Mouse (Mus musculus): ENCODE results near the gene Gm20388. TPM values are rescaled to one million over a fixed set of nuclear protein-coding genes. Genes with fewer than 3 reads are reported as not detected.

Gm20388 gene
- polyA plus RNA-seq, 1 experiment from 2014 or later = not detected

GRCm38 (mm10) chr8:124384336-124384735 lies 4473.7 kb downstream of the Gm20388 start:
- DNase-seq (ENCODE audit: low spot score) (no peak), ATAC-seq (ENCODE audit: insufficient number of reproducible peaks, low FRiP score, low TSS enrichment, low read depth) (no peak)
- no peak overlapping the region for H3K27ac ChIP-seq (replicated peaks; ENCODE audit: low read depth, low read length)
- H3K27me3 ChIP-seq (ENCODE audit: control insufficient read depth, insufficient read depth, low read length) = no peaks in the 10 kb centered on the region
- no peaks in the 10 kb centered on the region for H3K36me3 ChIP-seq (ENCODE audit: control insufficient read depth, insufficient read depth, low read length)
- H3K4me1 ChIP-seq (ENCODE audit: control insufficient read depth, insufficient read depth, low read length) = no peaks in the 10 kb centered on the region
- no peak overlapping the region for H3K4me3 ChIP-seq (ENCODE audit: low read depth, low read length)
- no peaks in the 10 kb centered on the region for H3K9me3 ChIP-seq (ENCODE audit: control insufficient read depth, low read length)
- 94% methylated on average over 19 of the region's 19 CpGs for WGBS
- no peak overlapping the region for H3K9ac ChIP-seq (ENCODE audit: low read length)
- no peak overlapping the region for H3K4me2 ChIP-seq (ENCODE audit: low read depth, severe bottlenecking)

GRCm38 (mm10) chr8:124386225-124386899 lies 4475.7 kb downstream of the Gm20388 start:
- H3K4me1 ChIP-seq (ENCODE audit: control insufficient read depth, insufficient read depth, low read length) = no peaks in the 10 kb centered on the region
- WGBS = 82% methylated on average over 23 of the region's 23 CpGs
- no peaks in the 10 kb centered on the region for H3K9me3 ChIP-seq (ENCODE audit: control insufficient read depth, low read length)
- H3K36me3 ChIP-seq (ENCODE audit: control insufficient read depth, insufficient read depth, low read length) = no peaks in the 10 kb centered on the region
- H3K9ac ChIP-seq (ENCODE audit: low read length) = no peak overlapping the region
- no peak overlapping the region for H3K4me3 ChIP-seq (ENCODE audit: low read depth, low read length)
- DNase-seq (ENCODE audit: low spot score) (no peak), ATAC-seq (ENCODE audit: insufficient number of reproducible peaks, low FRiP score, low TSS enrichment, low read depth) (no peak)
- H3K27me3 ChIP-seq (ENCODE audit: control insufficient read depth, insufficient read depth, low read length) = no peaks in the 10 kb centered on the region
- H3K4me2 ChIP-seq (ENCODE audit: low read depth, severe bottlenecking) = no peak overlapping the region
- no peak overlapping the region for H3K27ac ChIP-seq (replicated peaks; ENCODE audit: low read depth, low read length)

GRCm38 (mm10) chr8:124389495-124389894 lies 4478.9 kb downstream of the Gm20388 start:
- Histone ChIP-seq H3K9me3 (ENCODE audit: control insufficient read depth, low read length) (no peaks in the 10 kb centered on the region), H3K4me2 (ENCODE audit: low read depth, severe bottlenecking) (no peak overlapping the region), H3K4me3 (ENCODE audit: low read depth, low read length) (no peak overlapping the region), H3K9ac (ENCODE audit: low read length) (no peak overlapping the region), H3K36me3 (ENCODE audit: control insufficient read depth, insufficient read depth, low read length) (no peaks in the 10 kb centered on the region), H3K4me1 (ENCODE audit: control insufficient read depth, insufficient read depth, low read length) (no peaks in the 10 kb centered on the region), H3K27ac (replicated peaks; ENCODE audit: low read depth, low read length) (no peak overlapping the region), H3K27me3 (ENCODE audit: control insufficient read depth, insufficient read depth, low read length) (no peaks in the 10 kb centered on the region)
- 90% methylated on average over 11 of the region's 11 CpGs for WGBS
- DNase-seq (ENCODE audit: low spot score) = no peak
- no peak for ATAC-seq (ENCODE audit: insufficient number of reproducible peaks, low FRiP score, low TSS enrichment, low read depth)

GRCm38 (mm10) chr8:124391191-124391590 lies 4480.6 kb downstream of the Gm20388 start:
- DNase-seq (ENCODE audit: low spot score) (no peak), ATAC-seq (ENCODE audit: insufficient number of reproducible peaks, low FRiP score, low TSS enrichment, low read depth) (no peak)
- no peak overlapping the region for H3K4me3 ChIP-seq (ENCODE audit: low read depth, low read length)
- WGBS = 93% methylated on average over 7 of the region's 7 CpGs
- no peak overlapping the region for H3K27ac ChIP-seq (replicated peaks; ENCODE audit: low read depth, low read length)
- no peaks in the 10 kb centered on the region for H3K36me3 ChIP-seq (ENCODE audit: control insufficient read depth, insufficient read depth, low read length)
- H3K4me2 ChIP-seq (ENCODE audit: low read depth, severe bottlenecking) = no peak overlapping the region
- H3K27me3 ChIP-seq (ENCODE audit: control insufficient read depth, insufficient read depth, low read length) = no peaks in the 10 kb centered on the region
- H3K4me1 ChIP-seq (ENCODE audit: control insufficient read depth, insufficient read depth, low read length) = no peaks in the 10 kb centered on the region
- H3K9ac ChIP-seq (ENCODE audit: low read length) = no peak overlapping the region
- no peaks in the 10 kb centered on the region for H3K9me3 ChIP-seq (ENCODE audit: control insufficient read depth, low read length)

GRCm38 (mm10) chr8:124392271-124393012 lies 4481.8 kb downstream of the Gm20388 start:
- Histone ChIP-seq H3K4me3 (ENCODE audit: low read depth, low read length) (no peak overlapping the region), H3K27me3 (ENCODE audit: control insufficient read depth, insufficient read depth, low read length) (no peaks in the 10 kb centered on the region), H3K4me1 (ENCODE audit: control insufficient read depth, insufficient read depth, low read length) (no peaks in the 10 kb centered on the region), H3K4me2 (ENCODE audit: low read depth, severe bottlenecking) (no peak overlapping the region), H3K9me3 (ENCODE audit: control insufficient read depth, low read length) (no peaks in the 10 kb centered on the region), H3K9ac (ENCODE audit: low read length) (no peak overlapping the region), H3K27ac (replicated peaks; ENCODE audit: low read depth, low read length) (no peak overlapping the region), H3K36me3 (ENCODE audit: control insufficient read depth, insufficient read depth, low read length) (no peaks in the 10 kb centered on the region)
- ATAC-seq (ENCODE audit: insufficient number of reproducible peaks, low FRiP score, low TSS enrichment, low read depth) (no peak), DNase-seq (ENCODE audit: low spot score) (no peak)
- 40% methylated on average over 10 of the region's 10 CpGs for WGBS

- Histone ChIP-seq H3K9ac (ENCODE audit: low read length) (no peak overlapping the region), H3K4me1 (ENCODE audit: control insufficient read depth, insufficient read depth, low read length) (no peaks in the 10 kb centered on the region), H3K4me3 (ENCODE audit: low read depth, low read length) (no peak overlapping the region), H3K4me2 (ENCODE audit: low read depth, severe bottlenecking) (no peak overlapping the region), H3K27ac (replicated peaks; ENCODE audit: low read depth, low read length) (no peak overlapping the region), H3K36me3 (ENCODE audit: control insufficient read depth, insufficient read depth, low read length) (no peaks in the 10 kb centered on the region), H3K27me3 (ENCODE audit: control insufficient read depth, insufficient read depth, low read length) (no peaks in the 10 kb centered on the region), H3K9me3 (ENCODE audit: control insufficient read depth, low read length) (no peaks in the 10 kb centered on the region)
- WGBS = 84% methylated on average over 5 of the region's 5 CpGs
- ATAC-seq (ENCODE audit: insufficient number of reproducible peaks, low FRiP score, low TSS enrichment, low read depth) = no peak
- no peak for DNase-seq (ENCODE audit: low spot score)
Observed at GRCm38 (mm10) chr8:124393013-124393412, 4482.4 kb downstream of the Gm20388 start.

GRCm38 (mm10) chr8:124393927-124394326 lies 4483.3 kb downstream of the Gm20388 start:
- peak; percentile 23 for DNase-seq (ENCODE audit: low spot score)
- H3K4me3 ChIP-seq (ENCODE audit: low read depth, low read length) = no peak overlapping the region
- H3K9me3 ChIP-seq (ENCODE audit: control insufficient read depth, low read length) = no peaks in the 10 kb centered on the region
- H3K9ac ChIP-seq (ENCODE audit: low read length) = no peak overlapping the region
- ATAC-seq (ENCODE audit: insufficient number of reproducible peaks, low FRiP score, low TSS enrichment, low read depth) = no peak
- H3K27me3 ChIP-seq (ENCODE audit: control insufficient read depth, insufficient read depth, low read length) = no peaks in the 10 kb centered on the region
- H3K27ac ChIP-seq (replicated peaks; ENCODE audit: low read depth, low read length) = no peak overlapping the region
- no peaks in the 10 kb centered on the region for H3K36me3 ChIP-seq (ENCODE audit: control insufficient read depth, insufficient read depth, low read length)
- 83% methylated on average over 4 of the region's 4 CpGs for WGBS
- H3K4me1 ChIP-seq (ENCODE audit: control insufficient read depth, insufficient read depth, low read length) = no peaks in the 10 kb centered on the region
- H3K4me2 ChIP-seq (ENCODE audit: low read depth, severe bottlenecking) = no peak overlapping the region

- no peak overlapping the region for H3K4me2 ChIP-seq (ENCODE audit: low read depth, severe bottlenecking)
- no peak overlapping the region for H3K4me3 ChIP-seq (ENCODE audit: low read depth, low read length)
- DNase-seq (ENCODE audit: low spot score) (no peak), ATAC-seq (ENCODE audit: insufficient number of reproducible peaks, low FRiP score, low TSS enrichment, low read depth) (no peak)
- H3K27ac ChIP-seq (replicated peaks; ENCODE audit: low read depth, low read length) = no peak overlapping the region
- no peaks in the 10 kb centered on the region for H3K27me3 ChIP-seq (ENCODE audit: control insufficient read depth, insufficient read depth, low read length)
- no peaks in the 10 kb centered on the region for H3K4me1 ChIP-seq (ENCODE audit: control insufficient read depth, insufficient read depth, low read length)
- no peaks in the 10 kb centered on the region for H3K36me3 ChIP-seq (ENCODE audit: control insufficient read depth, insufficient read depth, low read length)
- H3K9me3 ChIP-seq (ENCODE audit: control insufficient read depth, low read length) = no peaks in the 10 kb centered on the region
- 84% methylated on average over 7 of the region's 7 CpGs for WGBS
- peak overlapping the region; percentile 13; the same call in 1 of the 2 replicates for H3K9ac ChIP-seq (ENCODE audit: low read length)
Observed at GRCm38 (mm10) chr8:124394951-124395350, 4484.3 kb downstream of the Gm20388 start.
